ENCODE assay signal across 21 mouse cellular contexts in genomic region chr5:38487247-38487646, GRCm38 (mm10). TPM values are rescaled to one million over a fixed set of nuclear protein-coding genes. Genes with fewer than 3 reads are reported as not detected.
DNase-seq lines count a peak whose midpoint lies in the region; ATAC-seq lines count a peak whose summit lies in the region.
"Had no signal": no experiment of that assay in that cellular context is flagged by ENCODE, and none has a peak within 500 bp of the region (broad histone marks: within the 10 kb centered on the region; RNA-seq: fewer than 3 reads in every experiment).

No protein-coding gene starts in this region.

- peaks cover 3% of the 10 kb centered on the region; the same call in 1 of the 2 replicates for H3K27me3 ChIP-seq in liver, embryonic 12.5 days (replicated peaks)
- H3K27me3 ChIP-seq in liver, embryonic 15.5 days: no peaks in the 10 kb centered on the region
- H3K27me3 ChIP-seq: embryonic facial prominence, embryonic 13.5 days; forebrain, embryonic 12.5 days; forebrain, embryonic 15.5 days; hindbrain, embryonic 12.5 days; hindbrain, embryonic 15.5 days had no signal

- H3K4me1 ChIP-seq in liver, embryonic 12.5 days: peaks cover 60% of the 10 kb centered on the region
- peaks cover 49% of the 10 kb centered on the region for H3K4me1 ChIP-seq in liver, embryonic 15.5 days (replicated peaks)
- H3K4me1 ChIP-seq: forebrain, embryonic 12.5 days; forebrain, embryonic 15.5 days; hindbrain, embryonic 12.5 days; hindbrain, embryonic 15.5 days had no signal

- no peak overlapping the region for H3K4me3 ChIP-seq in liver, embryonic 12.5 days
- peak overlapping the region; percentile 18; the same call in 1 of the 2 replicates for H3K4me3 ChIP-seq in liver, embryonic 15.5 days (replicated peaks)
- H3K4me3 ChIP-seq: embryonic facial prominence, embryonic 10.5 days; embryonic facial prominence, embryonic 13.5 days; forebrain, embryonic 12.5 days; forebrain, embryonic 15.5 days; heart, adult 2 months; hindbrain, embryonic 12.5 days; hindbrain, embryonic 15.5 days had no signal

- H3K36me3 ChIP-seq in liver, embryonic 12.5 days: no peaks in the 10 kb centered on the region
- no peaks in the 10 kb centered on the region for H3K36me3 ChIP-seq in liver, embryonic 15.5 days (replicated peaks)
- H3K36me3 ChIP-seq: embryonic facial prominence, embryonic 10.5 days; embryonic facial prominence, embryonic 13.5 days; forebrain, embryonic 12.5 days; forebrain, embryonic 15.5 days; hindbrain, embryonic 12.5 days; hindbrain, embryonic 15.5 days had no signal

- peak overlapping the region; percentile 30 for H3K9ac ChIP-seq in liver, embryonic 12.5 days
- H3K9ac ChIP-seq in liver, embryonic 15.5 days: 0 out of 2 replicates have a peak overlapping the region, but pooled peaks have one; percentile 12
- H3K9ac ChIP-seq: embryonic facial prominence, embryonic 13.5 days; forebrain, embryonic 12.5 days; forebrain, embryonic 15.5 days; hindbrain, embryonic 12.5 days; hindbrain, embryonic 15.5 days had no signal

- WGBS in liver, embryonic 12.5 days (ENCODE audit: insufficient replicate concordance): 48% methylated on average over 4 of the region's 4 CpGs
- WGBS in liver, embryonic 15.5 days (ENCODE audit: insufficient replicate concordance): 44% methylated on average over 4 of the region's 4 CpGs

- peak overlapping the region; percentile 61 for H3K27ac ChIP-seq in liver, embryonic 12.5 days
- peak overlapping the region; percentile 48 for H3K27ac ChIP-seq in liver, embryonic 15.5 days (replicated peaks)
- H3K27ac ChIP-seq: embryonic facial prominence, embryonic 10.5 days; embryonic facial prominence, embryonic 13.5 days; forebrain, embryonic 12.5 days; forebrain, embryonic 15.5 days; heart, adult 2 months; hindbrain, embryonic 12.5 days; hindbrain, embryonic 15.5 days had no signal

- peak; percentile 48 for DNase-seq in heart, adult 11 months
- no peak for DNase-seq in heart, adult 8-10 months (ENCODE audit: low spot score)
- DNase-seq in left cerebral cortex, adult 8-10 months (ENCODE audit: low spot score in 2 of 2): no peak
- DNase-seq in embryo, embryonic 11 days: no peak
- DNase-seq: adrenal gland, postnatal 10 days; cerebellum, adult 11 months; cerebellum, adult 2 months; cerebellum, adult 9-11 months; cerebellum, postnatal 25 days; gastrocnemius, postnatal 25 days; heart, adult 2 months had no signal

- no peaks in the 10 kb centered on the region for H3K9me3 ChIP-seq in liver, embryonic 12.5 days (replicated peaks)
- H3K9me3 ChIP-seq in liver, embryonic 15.5 days (replicated peaks): no peaks in the 10 kb centered on the region
- H3K9me3 ChIP-seq: embryonic facial prominence, embryonic 10.5 days; embryonic facial prominence, embryonic 13.5 days; forebrain, embryonic 12.5 days; forebrain, embryonic 15.5 days; hindbrain, embryonic 12.5 days; hindbrain, embryonic 15.5 days had no signal

- ATAC-seq in liver, embryonic 12.5 days: peak; percentile 90
- ATAC-seq in liver, embryonic 15.5 days (ENCODE audit: insufficient read depth): peak; percentile 82
- ATAC-seq: activated CD4-positive, CD25-positive, alpha-beta regulatory T cell, adult 4 months; forebrain, embryonic 15.5 days had no signal

- peak overlapping the region; percentile 32 for H3K4me2 ChIP-seq in liver, embryonic 12.5 days
- H3K4me2 ChIP-seq in liver, embryonic 15.5 days: peak overlapping the region; percentile 48; the same call in 1 of the 2 replicates
- H3K4me2 ChIP-seq: embryonic facial prominence, embryonic 13.5 days; forebrain, embryonic 12.5 days; forebrain, embryonic 15.5 days; heart, embryonic 11.5 days; hindbrain, embryonic 12.5 days; hindbrain, embryonic 15.5 days had no signal

RNA-seq across cellular contexts. Expression of gene Slc2a9, which starts 15.7 kb away (rescaled TPM):
- total RNA-seq in heart, adult 8-10 months (2022): 1 to 10 TPM in 3 of 4 experiments, under 1 TPM in 1; 0.94 to 2.1 (median 1.6) TPM
- 0.60 and 1.2 TPM in 2 replicates for polyA plus RNA-seq in liver, embryonic 12.5 days (2016; fragmentation: Nextera tagmentation; extraction: Ambion mirVana)
- 2.3 and 2.6 TPM in 2 replicates for polyA plus RNA-seq in liver, embryonic 15.5 days (2015; fragmentation: Nextera tagmentation; extraction: Ambion mirVana)
- total RNA-seq in left cerebral cortex, adult 8-10 months (2022): 1 to 10 TPM; 1.2 to 3.2 (median 2.2) TPM
